Mouse (Mus musculus) urinary bladder, postnatal 36 days (tissue): Measurements from ENCODE around the gene Defa25.
"Not testable (repeated sequence)": the region's sequence is repeated elsewhere in the genome, so short reads cannot be mapped to it uniquely, and the experiment has no call there.

Experiments
- DNase-seq, 2 experiments: peaks; one replicate each; pipeline ENCODE4 v3.0.0; 2022; ENCODE audit warnings: low spot score in 2 of 2, mixed read lengths in 1 of 2

Gene Defa25

DNA sequence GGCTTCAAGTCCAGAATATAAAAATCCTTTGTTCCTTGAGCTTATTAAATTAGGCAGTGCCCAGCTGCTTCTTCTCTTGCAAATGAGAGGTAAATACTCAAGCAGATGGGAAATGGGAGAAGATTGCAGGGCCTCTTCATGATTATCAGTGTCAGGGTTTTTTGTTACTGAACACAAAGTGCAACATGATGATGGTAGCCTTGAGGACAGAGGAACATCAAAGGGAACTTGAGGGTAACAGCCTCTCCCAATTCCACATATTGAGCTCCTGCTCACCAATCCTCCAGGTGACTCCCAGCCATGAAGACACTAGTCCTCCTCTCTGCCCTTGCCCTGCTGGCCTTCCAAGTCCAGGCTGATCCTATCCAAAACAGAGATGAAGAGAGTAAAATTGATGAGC, at the start of gene Defa25:
TSS of gene Defa25 (plus strand) at position 301 of the 400 bp plus-strand sequence.
- DNase-seq = not testable (repeated sequence)

GRCm38 (mm10) chr8:21054747-21055146, 29.5 kb upstream of the Defa25 start, which contains the start of gene Defa23:
TSS of gene Defa23 (plus strand) at chr8:21055047.
- not testable (repeated sequence) for DNase-seq

GRCm38 (mm10) chr8:21064738-21065137, 19.5 kb upstream of the Defa25 start, which contains the start of gene Defa35:
TSS of gene Defa35 (plus strand) at chr8:21065038.
- DNase-seq = not testable (repeated sequence)

- DNase-seq = no peak
These were observed 8.9 kb downstream of the Defa25 start for GRCm38 (mm10) chr8:21093106-21093505.

GRCm38 (mm10) chr8:21095950-21096349, 11.7 kb downstream of the Defa25 start, which contains the start of gene Gm14851:
TSS of gene Gm14851 (minus strand) at chr8:21096050.
- DNase-seq = not testable (repeated sequence)

- DNase-seq = not testable (repeated sequence)
These were observed 50.1 kb downstream of the Defa25 start, which contains the start of gene Defa30 for GRCm38 (mm10) chr8:21134342-21134741. TSS of gene Defa30 (plus strand) at chr8:21134642.
